Mouse (Mus musculus): ENCODE measurements around the gene Tnfrsf21.

Tnfrsf21 gene

GRCm38 (mm10) chr17:43133106-43133505 is 116.8 kb downstream of the Tnfrsf21 start:
- no peak for DNase-seq

- no peak for DNase-seq
Observed at GRCm38 (mm10) chr17:43134991-43135390, 118.6 kb downstream of the Tnfrsf21 start.

GRCm38 (mm10) chr17:43135398-43136265 is 119.3 kb downstream of the Tnfrsf21 start:
- DNase-seq = no peak

- no peak for DNase-seq
Observed at GRCm38 (mm10) chr17:43136720-43137119, 120.4 kb downstream of the Tnfrsf21 start.

GRCm38 (mm10) chr17:43137838-43138237 is 121.5 kb downstream of the Tnfrsf21 start:
- DNase-seq = no peak

GRCm38 (mm10) chr17:43138356-43138755 is 122.0 kb downstream of the Tnfrsf21 start:
- DNase-seq = no peak
